Mouse (Mus musculus) ES-Bruce4 (cell line): ENCODE results near the gene Ampd1.

Source experiments
- CTCF ChIP-seq: IDR thresholded peaks from one replicate; pipeline ENCODE4 v1.8.1; 2011; ENCODE audit warnings: low read depth, low read length
- EP300 ChIP-seq: IDR thresholded peaks from 2 replicates; pipeline ENCODE4 v1.6.1; 2011; ENCODE audit warnings: low read depth, low read length; ENCODE audit not compliant: insufficient read depth
- POLR2A ChIP-seq: IDR thresholded peaks from one replicate; pipeline ENCODE4 v1.8.1; 2011; ENCODE audit warnings: low read length; ENCODE audit not compliant: insufficient read depth

DNA sequence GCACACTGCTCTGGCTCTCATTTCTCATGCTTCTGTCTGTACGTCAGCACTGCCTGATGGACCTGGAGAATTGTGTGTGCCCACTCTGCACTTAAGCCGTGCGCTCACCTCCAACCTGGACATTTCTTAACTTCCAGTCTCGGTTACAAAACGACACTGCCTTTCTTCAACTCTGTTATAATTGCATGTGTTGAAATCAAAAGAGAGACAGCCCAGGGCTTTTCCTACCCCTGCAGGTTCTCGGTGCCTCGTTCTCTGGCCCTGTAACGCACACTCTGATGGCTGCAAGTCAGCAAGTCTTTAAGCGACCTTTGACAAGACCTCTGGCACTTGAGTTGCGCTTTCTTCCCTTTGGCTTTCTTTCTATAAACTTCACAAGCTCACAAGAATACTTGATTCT lies 68.6 kb downstream of the Ampd1 start:
- TF ChIP-seq EP300: no peak
- TF ChIP-seq CTCF: no peak
- no peak for TF ChIP-seq POLR2A
